Mouse (Mus musculus): ENCODE results near the gene Zfp36l3. TPM values are rescaled to one million over a fixed set of nuclear protein-coding genes. Genes with fewer than 3 reads are reported as not detected.

Zfp36l3 gene
- polyA plus RNA-seq, 1 experiment from 2014 or later, result not detected

Other genes with a start within 250 kb of the Zfp36l3 start
- gene Rtl8c, start 168.4 kb downstream of the Zfp36l3 start, polyA plus RNA-seq (2014; fragmentation: Nextera tagmentation; extraction: Ambion mirVana), result 39.7 and 46.2 TPM in 2 replicates
- gene Gm14597, start 167.4 kb downstream of the Zfp36l3 start, polyA plus RNA-seq (2014; fragmentation: Nextera tagmentation; extraction: Ambion mirVana), result not detected in 2 replicates
- gene Rtl8a, start 132.7 kb downstream of the Zfp36l3 start, polyA plus RNA-seq (2014; fragmentation: Nextera tagmentation; extraction: Ambion mirVana), result 61.0 and 69.6 TPM in 2 replicates
- 51.0 and 58.6 TPM in 2 replicates for gene Rtl8b, start 106.0 kb downstream of the Zfp36l3 start, polyA plus RNA-seq (2014; fragmentation: Nextera tagmentation; extraction: Ambion mirVana)
- 0.17 and 0.24 TPM in 2 replicates for gene 4930502E18Rik, start 51.6 kb downstream of the Zfp36l3 start, polyA plus RNA-seq (2014; fragmentation: Nextera tagmentation; extraction: Ambion mirVana)
- not detected in 2 replicates for gene 1700013H16Rik, start 18.6 kb downstream of the Zfp36l3 start, polyA plus RNA-seq (2014; fragmentation: Nextera tagmentation; extraction: Ambion mirVana)
- 0.88 and 2.0 TPM in 2 replicates for gene Xlr, start 21.3 kb upstream of the Zfp36l3 start, polyA plus RNA-seq (2014; fragmentation: Nextera tagmentation; extraction: Ambion mirVana)

Data from stomach, embryonic 14.5 days (tissue).